Mouse (Mus musculus) spleen, adult 2 months (tissue): ENCODE data around the gene Mafb.

Experiments
- CTCF ChIP-seq: fragments of 200-500 bp; IDR thresholded peaks from 2 replicates; pipeline ENCODE4 v1.5.1; 2011; ENCODE audit warnings: mild to moderate bottlenecking, inconsistent platforms; ENCODE audit not compliant: insufficient read depth, insufficient read length, insufficient replicate concordance; ENCODE audit errors: extremely low read depth
- POLR2A ChIP-seq: fragments of 200-500 bp; IDR thresholded peaks from 2 replicates; pipeline ENCODE4 v1.6.1; 2011; ENCODE audit warnings: low read depth, low read length, inconsistent platforms

DNA sequence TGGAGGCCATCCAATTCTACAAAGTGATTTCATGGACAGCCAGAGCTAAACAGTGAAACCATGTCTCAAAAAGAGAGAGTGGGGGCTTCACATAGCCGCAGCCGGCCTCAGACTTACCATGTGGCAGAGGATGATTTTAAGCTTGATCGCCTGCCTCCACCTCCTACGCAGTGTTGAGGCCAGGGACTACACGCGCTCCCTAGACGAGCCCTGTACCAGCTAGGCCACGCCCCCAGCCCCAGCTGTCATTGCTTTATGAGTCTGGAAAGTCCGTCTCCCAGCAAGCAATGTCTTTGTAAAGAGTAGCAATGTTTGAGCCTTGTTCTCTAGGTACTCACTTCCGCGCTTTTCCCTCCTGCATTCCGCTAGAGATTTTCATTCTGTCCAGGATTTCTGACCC lies 46.2 kb upstream of the Mafb start:
- TF ChIP-seq CTCF (no peak), POLR2A (no peak)
